Comparison of ENCODE assay signal across 19 mouse cellular contexts in the genomic region with DNA sequence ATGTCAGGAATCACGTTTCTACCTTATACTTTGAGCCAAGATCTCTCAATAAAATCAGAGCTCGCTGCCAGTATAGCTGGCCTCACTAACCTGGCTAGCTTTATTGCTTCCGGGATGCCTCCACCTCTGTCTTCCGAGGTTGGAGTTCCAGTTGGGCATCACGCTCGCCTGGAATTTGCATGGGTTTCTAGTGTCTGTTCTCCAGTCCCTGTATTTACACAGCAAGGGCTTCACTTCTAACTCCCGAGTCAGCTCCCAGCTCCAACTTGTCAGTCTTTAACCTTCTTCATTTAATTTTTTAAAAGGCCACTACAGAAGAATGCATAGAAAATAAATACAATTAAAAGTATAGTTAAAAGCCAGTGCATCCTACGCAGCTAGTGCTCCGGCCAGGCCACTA. TPM values are rescaled to one million over a fixed set of nuclear protein-coding genes. Genes with fewer than 3 reads are reported as not detected.
A peak's percentile ranks its signal among the peaks of the same experiment; 100 is the strongest.
DNase-seq lines count a peak whose midpoint lies in the region; ATAC-seq and TF ChIP-seq lines count a peak whose summit lies in the region.
"Had no signal": no experiment of that assay in that cellular context is flagged by ENCODE, and none has a peak within 500 bp of the region (broad histone marks: within the 10 kb centered on the region; RNA-seq: fewer than 3 reads in every experiment).

No protein-coding gene starts in this region.

- intact Hi-C loops in heart, adult 2 months (cut with DNase I) = loop anchor here (2.0 to 5.0 kb wide), 2 partner anchors 15 to 46 kb away; a partner anchor contains a TSS
- intact Hi-C loops in heart, postnatal 25 days (cut with DNase I) = no loop called here

- no peaks in the 10 kb centered on the region for H3K27me3 ChIP-seq in heart, adult 2 months (ENCODE audit: control insufficient read depth, insufficient read depth, low read length)
- H3K27me3 ChIP-seq in heart, embryonic 14.5 days (ENCODE audit: control insufficient read depth, insufficient read depth, low read length) = no peaks in the 10 kb centered on the region
- no peaks in the 10 kb centered on the region for H3K27me3 ChIP-seq in intestine, embryonic 14.5 days (replicated peaks; ENCODE audit: control insufficient read depth, insufficient read depth, low read length)
- H3K27me3 ChIP-seq in intestine, postnatal 0 days (replicated peaks; ENCODE audit: control insufficient read depth, insufficient read depth, low read length) = no peaks in the 10 kb centered on the region
- no peaks in the 10 kb centered on the region for H3K27me3 ChIP-seq in midbrain, embryonic 11.5 days (ENCODE audit: control insufficient read depth, insufficient read depth, low read length)
- H3K27me3 ChIP-seq in midbrain, postnatal 0 days (ENCODE audit: insufficient read depth, low read length) = no peaks in the 10 kb centered on the region
- H3K27me3 ChIP-seq: embryonic facial prominence, embryonic 12.5 days; forebrain, embryonic 15.5 days had no signal

- no peak overlapping the region for H3K4me3 ChIP-seq in heart, adult 2 months
- H3K4me3 ChIP-seq in heart, embryonic 14.5 days (ENCODE audit: control insufficient read depth in 1 of 2, insufficient read depth in 1 of 2, low read depth in 1 of 2, low read length in 2 of 2) = no peak overlapping the region
- no peak overlapping the region for H3K4me3 ChIP-seq in intestine, embryonic 14.5 days (ENCODE audit: low read depth, low read length)
- no peak overlapping the region for H3K4me3 ChIP-seq in intestine, postnatal 0 days (ENCODE audit: low read depth, low read length)
- H3K4me3 ChIP-seq in midbrain, embryonic 11.5 days (ENCODE audit: low read depth, low read length) = no peak overlapping the region
- H3K4me3 ChIP-seq in midbrain, postnatal 0 days (ENCODE audit: low read depth, low read length) = no peak overlapping the region
- H3K4me3 ChIP-seq: embryonic facial prominence, embryonic 12.5 days; forebrain, embryonic 15.5 days; hindbrain, embryonic 10.5 days had no signal

- H3K9me3 ChIP-seq in heart, embryonic 14.5 days (ENCODE audit: control insufficient read depth, low read length) = no peaks in the 10 kb centered on the region
- no peaks in the 10 kb centered on the region for H3K9me3 ChIP-seq in intestine, embryonic 14.5 days (ENCODE audit: control insufficient read depth, low read length)
- H3K9me3 ChIP-seq in intestine, postnatal 0 days (ENCODE audit: control insufficient read depth) = no peaks in the 10 kb centered on the region
- no peaks in the 10 kb centered on the region for H3K9me3 ChIP-seq in midbrain, embryonic 11.5 days (ENCODE audit: control insufficient read depth, low read length)
- no peaks in the 10 kb centered on the region for H3K9me3 ChIP-seq in midbrain, postnatal 0 days (ENCODE audit: low read length)
- H3K9me3 ChIP-seq: embryonic facial prominence, embryonic 12.5 days; forebrain, embryonic 15.5 days; hindbrain, embryonic 10.5 days had no signal

- peak overlapping the region; percentile 70 for H3K27ac ChIP-seq in heart, adult 2 months
- H3K27ac ChIP-seq in heart, embryonic 14.5 days (replicated peaks in 1 of 2; ENCODE audit: control insufficient read depth in 1 of 2, insufficient read depth in 1 of 2, low read depth in 2 of 2, low read length in 2 of 2) = peak overlapping the region; percentile 50 to 86; a peak in 3 of 4 replicates
- no peak overlapping the region for H3K27ac ChIP-seq in intestine, embryonic 14.5 days (ENCODE audit: low read depth)
- no peak overlapping the region for H3K27ac ChIP-seq in intestine, postnatal 0 days (ENCODE audit: low read depth, low read length)
- H3K27ac ChIP-seq in midbrain, embryonic 11.5 days (ENCODE audit: low read depth, low read length) = no peak overlapping the region
- H3K27ac ChIP-seq in midbrain, postnatal 0 days (ENCODE audit: low read depth, low read length) = no peak overlapping the region
- H3K27ac ChIP-seq: embryonic facial prominence, embryonic 12.5 days; forebrain, embryonic 15.5 days; hindbrain, embryonic 10.5 days; hindbrain, embryonic 14.5 days had no signal

- peak overlapping the region; percentile 61 for H3K4me2 ChIP-seq in heart, embryonic 14.5 days (ENCODE audit: low read length)
- no peak overlapping the region for H3K4me2 ChIP-seq in intestine, embryonic 14.5 days (ENCODE audit: low read length)
- H3K4me2 ChIP-seq in intestine, postnatal 0 days (replicated peaks; ENCODE audit: low read depth) = no peak overlapping the region
- no peak overlapping the region for H3K4me2 ChIP-seq in midbrain, embryonic 11.5 days
- H3K4me2 ChIP-seq in midbrain, postnatal 0 days (ENCODE audit: low read depth, low read length, poor library complexity, severe bottlenecking) = no peak overlapping the region
- H3K4me2 ChIP-seq: embryonic facial prominence, embryonic 12.5 days; forebrain, embryonic 15.5 days; hindbrain, embryonic 14.5 days had no signal

- no peak overlapping the region for H3K9ac ChIP-seq in heart, adult 2 months (ENCODE audit: low read depth, low read length)
- H3K9ac ChIP-seq in heart, embryonic 14.5 days (ENCODE audit: low read length) = peak overlapping the region; percentile 56; the same call in 1 of the 2 replicates
- H3K9ac ChIP-seq in intestine, embryonic 14.5 days (ENCODE audit: low read length) = no peak overlapping the region
- H3K9ac ChIP-seq in intestine, postnatal 0 days (ENCODE audit: low read depth, low read length) = no peak overlapping the region
- no peak overlapping the region for H3K9ac ChIP-seq in midbrain, embryonic 11.5 days (ENCODE audit: low read length)
- no peak overlapping the region for H3K9ac ChIP-seq in midbrain, postnatal 0 days (replicated peaks; ENCODE audit: low read length, poor library complexity, severe bottlenecking)
- H3K9ac ChIP-seq: embryonic facial prominence, embryonic 12.5 days; forebrain, embryonic 15.5 days; hindbrain, embryonic 14.5 days had no signal

- ATAC-seq in heart, embryonic 14.5 days (ENCODE audit: insufficient number of reproducible peaks, insufficient read depth, low FRiP score, low read depth) = no peak
- no peak for ATAC-seq in intestine, embryonic 14.5 days (replicated peaks; ENCODE audit: low FRiP score, low TSS enrichment, low read depth)
- ATAC-seq in intestine, postnatal 0 days = no peak
- ATAC-seq in midbrain, embryonic 11.5 days (ENCODE audit: low FRiP score) = no peak
- no peak for ATAC-seq in midbrain, postnatal 0 days (ENCODE audit: low FRiP score)
- ATAC-seq: forebrain, embryonic 15.5 days had no signal

- TF ChIP-seq CTCF in heart, adult 2 months (IDR thresholded peaks at IDR 0.05) = no peak
- TF ChIP-seq CTCF in intestine, postnatal 0 days (IDR thresholded peaks at IDR 0.05; ENCODE audit: low read depth) = no peak
- no peak for TF ChIP-seq CTCF in midbrain, postnatal 0 days (IDR thresholded peaks at IDR 0.05)

- peaks cover 1% of the 10 kb centered on the region; the same call in 1 of the 2 replicates for H3K79me2 ChIP-seq in heart, adult 2 months (replicated peaks; ENCODE audit: control insufficient read depth, insufficient read depth, low read length)

- TF ChIP-seq POLR2A in heart, adult 2 months (IDR thresholded peaks at IDR 0.05; ENCODE audit: insufficient read depth, low read depth, low read length) = no peak

- peaks cover 14% of the 10 kb centered on the region for H3K4me1 ChIP-seq in heart, adult 2 months (ENCODE audit: control insufficient read depth, insufficient read depth, low read length)
- peaks cover 13 to 43% of the 10 kb centered on the region in 2 experiments for H3K4me1 ChIP-seq in heart, embryonic 14.5 days (ENCODE audit: control insufficient read depth in 2 of 2, insufficient read depth in 2 of 2, low read length in 2 of 2)
- H3K4me1 ChIP-seq in intestine, embryonic 14.5 days (replicated peaks; ENCODE audit: control insufficient read depth, insufficient read depth, low read length) = peaks cover 6% of the 10 kb centered on the region; the same call in 1 of the 2 replicates
- no peaks in the 10 kb centered on the region for H3K4me1 ChIP-seq in intestine, postnatal 0 days (replicated peaks; ENCODE audit: control insufficient read depth, insufficient read depth, low read length)
- H3K4me1 ChIP-seq in midbrain, embryonic 11.5 days (ENCODE audit: control insufficient read depth, insufficient read depth, low read length) = peaks cover 5% of the 10 kb centered on the region; the same call in 1 of the 2 replicates
- H3K4me1 ChIP-seq in midbrain, postnatal 0 days (ENCODE audit: insufficient read depth, low read length) = peaks cover 10% of the 10 kb centered on the region

- WGBS in heart, adult 2 months = 58% methylated on average over 9 of the region's 9 CpGs
- 62% methylated on average over 9 of the region's 9 CpGs for WGBS in heart, embryonic 14.5 days
- 74% methylated on average over 9 of the region's 9 CpGs for WGBS in intestine, embryonic 14.5 days
- 56% methylated on average over 9 of the region's 9 CpGs for WGBS in intestine, postnatal 0 days
- 87% methylated on average over 9 of the region's 9 CpGs for WGBS in midbrain, embryonic 11.5 days
- WGBS in midbrain, postnatal 0 days = 78% methylated on average over 9 of the region's 9 CpGs

- no peak for TF ChIP-seq EP300 in heart, adult 2 months (IDR thresholded peaks at IDR 0.05; ENCODE audit: insufficient read depth, low read depth, low read length)

- no peak for DNase-seq in heart, adult 2 months
- no peak for DNase-seq in heart, postnatal 25 days (ENCODE audit: low spot score)
- DNase-seq in heart, postnatal 4 days = no peak
- DNase-seq in intestine, embryonic 14.5 days (ENCODE audit: low spot score) = peak; percentile 7
- peak; percentile 65 for DNase-seq in midbrain, embryonic 11.5 days (ENCODE audit: low spot score, missing footprints)
- no peak for DNase-seq in midbrain, postnatal 0 days (ENCODE audit: low spot score)
- DNase-seq: adrenal gland, postnatal 10 days; cerebellum, adult 11 months; cerebellum, adult 8-10 months; embryo, embryonic 11 days; gastrocnemius, postnatal 10 days had no signal

- H3K36me3 ChIP-seq in heart, adult 2 months (ENCODE audit: control insufficient read depth, insufficient read depth, low read length) = peaks cover 4% of the 10 kb centered on the region
- peaks cover 4% of the 10 kb centered on the region; the same call in 1 of the 2 replicates for H3K36me3 ChIP-seq in heart, embryonic 14.5 days (ENCODE audit: control insufficient read depth, insufficient read depth, low read length)
- no peaks in the 10 kb centered on the region for H3K36me3 ChIP-seq in intestine, embryonic 14.5 days (ENCODE audit: control insufficient read depth, insufficient read depth, low read length)
- 0 out of 2 replicates have a peak, but pooled peaks cover 3% of the 10 kb centered on the region for H3K36me3 ChIP-seq in intestine, postnatal 0 days (ENCODE audit: control insufficient read depth, insufficient read depth)
- no peaks in the 10 kb centered on the region for H3K36me3 ChIP-seq in midbrain, embryonic 11.5 days (ENCODE audit: control insufficient read depth, insufficient read depth, low read length)
- no peaks in the 10 kb centered on the region for H3K36me3 ChIP-seq in midbrain, postnatal 0 days (ENCODE audit: insufficient read depth, low read length)
- H3K36me3 ChIP-seq: embryonic facial prominence, embryonic 12.5 days; forebrain, embryonic 15.5 days; hindbrain, embryonic 10.5 days had no signal

RNA-seq across cellular contexts. Expression of a gene that starts 47.6 kb away (rescaled TPM):
- total RNA-seq in heart, adult 2 months (2021) = 100 to 1,000 TPM; 152 to 174 TPM
- 61.5 and 92.5 TPM in 2 replicates for polyA plus RNA-seq in heart, adult 2 months (2012; rRNA removed)
- 100 to 1,000 TPM; 148 to 155 TPM for total RNA-seq in heart, postnatal 25 days (2021)
- 54.8 and 57.7 TPM in 2 replicates for polyA plus RNA-seq in heart, embryonic 14.5 days (2014; fragmentation: Nextera tagmentation; extraction: Ambion mirVana)
- 100 to 1,000 TPM; 229 to 242 TPM for total RNA-seq in heart, postnatal 4 days (2021)
- 24.4 and 25.6 TPM in 2 replicates for polyA plus RNA-seq in intestine, embryonic 14.5 days (2014; fragmentation: Nextera tagmentation; extraction: Ambion mirVana)
- 27.7 and 30.5 TPM in 2 replicates for polyA plus RNA-seq in intestine, postnatal 0 days (2015; fragmentation: Nextera tagmentation; extraction: Ambion mirVana)
- 19.0 and 20.2 TPM in 2 replicates for polyA plus RNA-seq in midbrain, embryonic 11.5 days (2014; fragmentation: Nextera tagmentation; extraction: Ambion mirVana)
- total RNA-seq in midbrain, postnatal 0 days (2014; rRNA removed) = 87.1 and 105 TPM in 2 replicates
- 19.3 and 21.6 TPM in 2 replicates for polyA plus RNA-seq in midbrain, postnatal 0 days (2015; fragmentation: Nextera tagmentation; extraction: Ambion mirVana)
- total RNA-seq: MEL had no signal

RNA-seq across cellular contexts. Expression of a gene that starts 47.8 kb away (rescaled TPM):
- total RNA-seq in heart, adult 2 months (2021) = under 1 TPM; 0.60 to 0.93 TPM
- polyA plus RNA-seq in heart, adult 2 months (2012; rRNA removed) = 0.10 and 0.18 TPM in 2 replicates
- total RNA-seq in heart, postnatal 25 days (2021) = under 1 TPM; 0.64 to 0.83 TPM
- polyA plus RNA-seq in heart, embryonic 14.5 days (2014; fragmentation: Nextera tagmentation; extraction: Ambion mirVana) = 0.61 and 1.1 TPM in 2 replicates
- total RNA-seq in heart, postnatal 4 days (2021) = 1 to 10 TPM; 2.8 to 3.3 TPM
- polyA plus RNA-seq in intestine, embryonic 14.5 days (2014; fragmentation: Nextera tagmentation; extraction: Ambion mirVana) = 0.51 and 0.62 TPM in 2 replicates
- 0.80 and 0.81 TPM in 2 replicates for polyA plus RNA-seq in intestine, postnatal 0 days (2015; fragmentation: Nextera tagmentation; extraction: Ambion mirVana)
- 0.55 and 0.80 TPM in 2 replicates for polyA plus RNA-seq in midbrain, embryonic 11.5 days (2014; fragmentation: Nextera tagmentation; extraction: Ambion mirVana)
- 5.3 and 6.0 TPM in 2 replicates for total RNA-seq in midbrain, postnatal 0 days (2014; rRNA removed)
- polyA plus RNA-seq in midbrain, postnatal 0 days (2015; fragmentation: Nextera tagmentation; extraction: Ambion mirVana) = 6.5 and 7.7 TPM in 2 replicates
- total RNA-seq: common myeloid progenitor, adult 5-6 weeks; MEL had no signal

Comparison
In these comparisons a context has a peak if more than half of its experiments do, and no peak if none do; other contexts are left out.
1. DNase-seq: peak in intestine, embryonic 14.5 days (single experiment) and midbrain, embryonic 11.5 days (single experiment); none in heart, adult 2 months (0 of 2), heart, postnatal 25 days (single experiment), heart, postnatal 4 days (single experiment) and midbrain, postnatal 0 days (single experiment).
2. H3K27ac ChIP-seq: peak in heart, adult 2 months (single experiment) and heart, embryonic 14.5 days (2 of 2); none in intestine, embryonic 14.5 days (single experiment), intestine, postnatal 0 days (single experiment), midbrain, embryonic 11.5 days (single experiment) and midbrain, postnatal 0 days (single experiment).